In genomic region chr9:60838331-60838872, GRCm38 (mm10) we compare ENCODE assay signal across 10 mouse cellular contexts. TPM values are rescaled to one million over a fixed set of nuclear protein-coding genes. Genes with fewer than 3 reads are reported as not detected.
DNase-seq lines count a peak whose midpoint lies in the region; ATAC-seq lines count a peak whose summit lies in the region.
"Had no signal": no experiment of that assay in that cellular context is flagged by ENCODE, and none has a peak within 500 bp of the region (broad histone marks: within the 10 kb centered on the region; RNA-seq: fewer than 3 reads in every experiment).

No protein-coding gene starts in this region.

- no peaks in the 10 kb centered on the region for H3K27me3 ChIP-seq in kidney, embryonic 16.5 days (ENCODE audit: insufficient read depth, low read length)
- H3K27me3 ChIP-seq in embryonic facial prominence, embryonic 11.5 days (ENCODE audit: control insufficient read depth, insufficient read depth, low read length): no peaks in the 10 kb centered on the region
- no peaks in the 10 kb centered on the region for H3K27me3 ChIP-seq in midbrain, embryonic 14.5 days (ENCODE audit: control insufficient read depth, insufficient read depth, low read length)
- H3K27me3 ChIP-seq: Patski had no signal

- DNase-seq in kidney, postnatal 36 days: no peak
- DNase-seq in embryonic facial prominence, embryonic 11.5 days (ENCODE audit: low spot score): peak; percentile 26
- peak; percentile 35 to 38 for DNase-seq in heart, postnatal 10 days
- no peak for DNase-seq in midbrain, embryonic 14.5 days
- DNase-seq in adipocyte (ENCODE audit: low spot score): no peak
- no peak for DNase-seq in ovary, adult 18-20 months (ENCODE audit: low spot score)
- DNase-seq: layer of hippocampus, postnatal 36 days had no signal

- H3K4me1 ChIP-seq in kidney, embryonic 16.5 days (ENCODE audit: insufficient read depth, low read length): peaks cover 50% of the 10 kb centered on the region
- peaks cover 4% of the 10 kb centered on the region for H3K4me1 ChIP-seq in embryonic facial prominence, embryonic 11.5 days (ENCODE audit: control insufficient read depth, insufficient read depth, low read length)
- H3K4me1 ChIP-seq in midbrain, embryonic 14.5 days (ENCODE audit: control insufficient read depth, insufficient read depth, low read length): peaks cover 13% of the 10 kb centered on the region

- 36% methylated on average over 9 of the region's 9 CpGs for WGBS in kidney, embryonic 16.5 days
- WGBS in embryonic facial prominence, embryonic 11.5 days: 41% methylated on average over 9 of the region's 9 CpGs
- 21% methylated on average over 9 of the region's 9 CpGs for WGBS in midbrain, embryonic 14.5 days

- no peak for ATAC-seq in kidney, embryonic 16.5 days (ENCODE audit: low FRiP score, low TSS enrichment)
- no peak for ATAC-seq in embryonic facial prominence, embryonic 11.5 days (replicated peaks; ENCODE audit: insufficient number of reproducible peaks, low FRiP score, low TSS enrichment, low read depth)
- no peak for ATAC-seq in midbrain, embryonic 14.5 days (ENCODE audit: low FRiP score, low TSS enrichment)
- no peak for ATAC-seq in CD4-positive, CD25-positive, alpha-beta regulatory T cell, adult 4 months

- intact Hi-C loops in heart, postnatal 10 days (cut with DNase I): no loop called here

- peak overlapping the region; percentile 33 for H3K4me3 ChIP-seq in kidney, embryonic 16.5 days (ENCODE audit: low read length)
- no peak overlapping the region for H3K4me3 ChIP-seq in embryonic facial prominence, embryonic 11.5 days (ENCODE audit: low read depth, low read length)
- H3K4me3 ChIP-seq in midbrain, embryonic 14.5 days (replicated peaks; ENCODE audit: low read depth, low read length): no peak overlapping the region

- peak overlapping the region; percentile 85 for H3K27ac ChIP-seq in kidney, embryonic 16.5 days (ENCODE audit: low read length)
- no peak overlapping the region; the same call in 1 of the 2 replicates for H3K27ac ChIP-seq in embryonic facial prominence, embryonic 11.5 days (replicated peaks; ENCODE audit: low read depth, low read length)
- no peak overlapping the region for H3K27ac ChIP-seq in midbrain, embryonic 14.5 days (replicated peaks; ENCODE audit: low read depth, low read length)

- peaks cover 4% of the 10 kb centered on the region; the same call in 1 of the 2 replicates for H3K9me3 ChIP-seq in kidney, embryonic 16.5 days (ENCODE audit: low read length)
- H3K9me3 ChIP-seq in embryonic facial prominence, embryonic 11.5 days (replicated peaks; ENCODE audit: control insufficient read depth, low read length): no peaks in the 10 kb centered on the region
- no peaks in the 10 kb centered on the region for H3K9me3 ChIP-seq in midbrain, embryonic 14.5 days (ENCODE audit: control insufficient read depth, low read length)

- 0 out of 2 replicates have a peak overlapping the region, but pooled peaks have one; percentile 43 for H3K9ac ChIP-seq in kidney, embryonic 16.5 days (replicated peaks; ENCODE audit: low read length)
- no peak overlapping the region for H3K9ac ChIP-seq in embryonic facial prominence, embryonic 11.5 days (replicated peaks; ENCODE audit: low read length)
- no peak overlapping the region for H3K9ac ChIP-seq in midbrain, embryonic 14.5 days (replicated peaks; ENCODE audit: low read length)

- no peaks in the 10 kb centered on the region for H3K36me3 ChIP-seq in kidney, embryonic 16.5 days (ENCODE audit: insufficient read depth, low read length)
- H3K36me3 ChIP-seq in embryonic facial prominence, embryonic 11.5 days (replicated peaks; ENCODE audit: control insufficient read depth, insufficient read depth, low read depth, low read length): no peaks in the 10 kb centered on the region
- no peaks in the 10 kb centered on the region for H3K36me3 ChIP-seq in midbrain, embryonic 14.5 days (ENCODE audit: control insufficient read depth, insufficient read depth, low read length)

- peak overlapping the region; percentile 53 for H3K4me2 ChIP-seq in kidney, embryonic 16.5 days (replicated peaks; ENCODE audit: low read depth, low read length)
- H3K4me2 ChIP-seq in embryonic facial prominence, embryonic 11.5 days (ENCODE audit: low read depth, low read length): peak overlapping the region; percentile 8; the same call in 1 of the 2 replicates
- H3K4me2 ChIP-seq in midbrain, embryonic 14.5 days (ENCODE audit: low read length): peak overlapping the region; percentile 52

RNA-seq across cellular contexts. Expression of gene Uaca, which starts 44.1 kb away (rescaled TPM):
- polyA plus RNA-seq in kidney, embryonic 16.5 days (2015; fragmentation: Nextera tagmentation; extraction: Ambion mirVana): 38.0 and 40.4 TPM in 2 replicates
- polyA plus RNA-seq in embryonic facial prominence, embryonic 11.5 days (2014; fragmentation: Nextera tagmentation; extraction: Ambion mirVana): 22.1 and 22.8 TPM in 2 replicates
- 10 to 100 TPM; 46.7 to 47.4 TPM for total RNA-seq in heart, postnatal 10 days (2021)
- 5.3 and 13.8 TPM in 2 replicates for polyA plus RNA-seq in midbrain, embryonic 14.5 days (2014; fragmentation: Nextera tagmentation; extraction: Ambion mirVana)
- not detected for polyA plus RNA-seq in CD4-positive, CD25-positive, alpha-beta regulatory T cell, adult 4 months (2017; shearing (Covaris generic))

Comparison
In these comparisons a context has a peak if more than half of its experiments do, and no peak if none do; other contexts are left out.
1. DNase-seq: peak in embryonic facial prominence, embryonic 11.5 days (single experiment) and heart, postnatal 10 days (2 of 2); none in kidney, postnatal 36 days (0 of 2), midbrain, embryonic 14.5 days (single experiment), adipocyte (single experiment) and ovary, adult 18-20 months (single experiment).
2. Peak in every context shown above with its lines, with median percentiles within 50 percentile points of each other: H3K4me2 ChIP-seq.